Mouse (Mus musculus): ENCODE measurements around the gene Des.

Des gene

DNA sequence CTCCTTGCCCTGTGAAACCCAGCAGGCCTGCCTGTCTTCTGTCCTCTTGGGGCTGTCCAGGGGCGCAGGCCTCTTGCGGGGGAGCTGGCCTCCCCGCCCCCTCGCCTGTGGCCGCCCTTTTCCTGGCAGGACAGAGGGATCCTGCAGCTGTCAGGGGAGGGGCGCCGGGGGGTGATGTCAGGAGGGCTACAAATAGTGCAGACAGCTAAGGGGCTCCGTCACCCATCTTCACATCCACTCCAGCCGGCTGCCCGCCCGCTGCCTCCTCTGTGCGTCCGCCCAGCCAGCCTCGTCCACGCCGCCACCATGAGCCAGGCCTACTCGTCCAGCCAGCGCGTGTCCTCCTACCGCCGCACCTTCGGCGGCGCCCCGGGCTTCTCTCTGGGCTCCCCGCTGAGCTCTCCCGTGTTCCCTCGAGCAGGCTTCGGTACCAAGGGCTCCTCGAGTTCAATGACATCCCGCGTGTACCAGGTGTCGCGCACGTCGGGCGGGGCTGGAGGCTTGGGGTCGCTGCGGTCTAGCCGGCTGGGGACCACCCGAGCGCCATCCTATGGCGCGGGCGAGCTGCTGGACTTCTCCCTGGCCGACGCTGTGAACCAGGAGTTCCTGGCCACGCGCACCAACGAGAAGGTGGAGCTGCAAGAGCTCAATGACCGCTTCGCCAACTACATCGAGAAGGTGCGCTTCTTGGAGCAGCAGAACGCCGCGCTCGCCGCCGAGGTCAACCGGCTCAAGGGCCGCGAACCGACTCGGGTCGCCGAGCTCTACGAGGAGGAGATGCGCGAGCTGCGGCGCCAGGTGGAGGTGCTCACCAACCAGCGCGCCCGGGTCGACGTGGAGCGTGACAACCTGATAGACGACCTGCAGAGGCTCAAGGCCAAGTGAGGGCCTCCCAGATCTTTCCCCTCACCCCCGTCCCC, at the start of gene Des:
Des (plus strand) TSS at position 218 of the 920 bp plus-strand sequence.
- DNase-seq (ENCODE audit: low spot score in 2 of 2): peak in 1 of 2 experiments; percentile 47

DNA sequence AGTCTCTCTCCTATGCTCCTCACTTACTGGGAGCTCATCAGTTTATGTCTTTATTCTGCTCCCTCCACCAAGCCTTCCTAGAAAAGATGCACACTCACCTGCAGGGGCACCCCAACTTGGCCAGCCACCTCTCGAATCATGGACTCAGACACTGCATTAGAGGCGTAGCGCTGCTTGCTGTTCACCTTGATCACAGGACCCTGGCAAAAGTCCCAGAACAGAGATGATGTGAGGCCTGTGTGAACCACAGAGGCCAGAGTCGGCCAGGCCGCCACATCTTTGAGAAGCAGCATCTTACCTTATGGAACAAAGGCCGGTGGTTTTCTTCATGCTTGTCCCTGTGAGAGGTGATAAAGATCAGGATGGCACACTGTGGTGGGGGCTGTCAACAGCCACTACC, 48.4 kb upstream of the Des start:
- DNase-seq (ENCODE audit: low spot score in 2 of 2): no peak

DNA sequence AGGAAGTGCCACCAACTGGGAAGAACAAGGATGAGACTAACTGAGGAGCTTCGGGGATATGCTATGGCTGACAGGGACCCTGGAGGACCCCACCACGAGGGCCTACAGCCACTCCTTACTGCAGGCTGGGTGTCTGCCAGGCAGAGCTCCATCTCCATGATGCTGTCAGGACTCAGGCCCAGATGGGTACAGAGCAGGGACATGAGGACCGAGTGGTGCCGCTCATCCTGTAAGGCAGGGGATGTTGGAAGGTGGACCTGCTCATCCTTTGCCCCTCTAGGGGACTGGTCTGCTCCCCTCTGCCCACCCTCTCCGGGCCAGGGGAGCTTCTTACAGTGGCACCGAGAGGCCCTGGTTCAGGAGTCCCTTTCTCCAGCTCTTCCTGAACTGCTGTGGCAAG, 45.1 kb upstream of the Des start:
- DNase-seq (ENCODE audit: low spot score in 2 of 2): no peak

- no peak for DNase-seq (ENCODE audit: low spot score in 2 of 2)
These were observed 44.4 kb upstream of the Des start for GRCm38 (mm10) chr1:75315456-75316365.

DNA sequence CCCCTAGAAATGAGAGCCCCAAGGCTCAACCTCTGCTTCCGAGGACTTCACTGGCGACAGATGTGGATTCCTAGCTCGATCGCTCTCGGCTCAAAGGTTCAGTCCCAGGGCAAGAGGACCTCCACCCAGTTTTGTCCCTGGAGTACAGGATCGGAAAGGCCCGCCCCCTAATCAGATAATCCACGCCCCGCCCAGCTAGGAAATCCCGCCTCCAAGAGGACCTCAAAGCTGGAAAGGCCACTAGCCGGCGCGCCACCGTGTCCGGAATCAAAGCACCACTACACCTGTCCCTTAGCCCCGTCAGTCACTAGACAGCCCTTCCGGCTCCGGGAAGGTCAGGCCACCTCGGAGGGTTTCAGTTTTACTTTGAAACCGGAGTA, 43.3 kb upstream of the Des start:
- DNase-seq (ENCODE audit: low spot score in 2 of 2): peak; percentile 88 to 92

DNA sequence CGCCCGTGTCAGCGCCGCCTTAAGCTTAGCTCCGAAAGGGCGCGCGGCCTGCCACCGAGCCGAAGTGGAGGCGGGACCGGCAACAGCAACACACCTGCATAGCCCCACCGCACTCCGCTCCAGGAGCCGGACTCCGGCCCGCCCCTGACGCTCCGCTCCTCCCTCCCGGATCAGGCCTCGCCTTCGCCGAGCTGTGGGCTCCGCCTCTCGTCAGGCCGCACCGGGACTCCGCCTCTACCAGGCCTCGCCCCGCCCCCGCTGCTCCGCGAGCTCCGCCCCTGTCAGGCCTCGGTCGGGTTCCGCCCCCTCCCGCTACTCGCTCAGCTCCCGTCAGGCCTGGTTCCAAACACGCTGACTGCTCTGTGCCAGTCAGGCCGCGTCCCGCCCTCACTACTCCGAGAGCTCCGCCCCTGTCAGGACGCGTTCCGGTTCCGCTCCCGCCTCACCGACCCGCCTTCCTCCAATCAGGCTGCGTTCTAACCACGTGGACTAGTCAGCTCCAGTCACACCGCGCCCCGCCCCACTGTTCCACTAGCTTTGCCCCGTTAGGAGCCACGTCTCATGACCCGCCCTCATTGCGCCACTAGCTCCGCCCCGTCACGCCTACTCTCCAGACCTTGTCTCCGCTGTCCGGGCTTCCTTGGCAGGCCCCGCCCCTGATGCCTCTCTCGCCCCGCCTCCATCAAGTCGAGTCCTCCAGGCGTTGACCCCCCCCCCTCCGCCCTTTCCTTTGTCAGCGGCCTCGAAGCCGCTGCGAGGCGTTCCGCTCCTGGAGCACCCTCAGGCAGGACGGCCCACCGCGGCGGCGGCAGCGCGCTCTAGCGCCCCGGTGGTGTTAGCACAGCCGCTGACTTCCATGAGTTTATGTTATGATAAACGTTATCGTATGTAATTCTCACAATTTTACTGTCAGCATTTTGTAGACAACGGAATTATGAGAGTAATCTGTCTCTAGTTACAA, 42.6 kb upstream of the Des start, which contains the start of gene Dnpep:
Dnpep (minus strand) TSS at position 750 of the 961 bp plus-strand sequence.
- peak; percentile 100 for DNase-seq (ENCODE audit: low spot score in 2 of 2)

GRCm38 (mm10) chr1:75318301-75318700, 41.8 kb upstream of the Des start:
- no peak for DNase-seq (ENCODE audit: low spot score in 2 of 2)

- DNase-seq (ENCODE audit: low spot score in 2 of 2): no peak
These were observed 41.4 kb upstream of the Des start for GRCm38 (mm10) chr1:75318736-75319135.

- DNase-seq (ENCODE audit: low spot score in 2 of 2): no peak
These were observed 41.0 kb upstream of the Des start for GRCm38 (mm10) chr1:75319166-75319565.

- DNase-seq (ENCODE audit: low spot score in 2 of 2): no peak
These were observed 32.7 kb upstream of the Des start for GRCm38 (mm10) chr1:75327461-75327860.

- DNase-seq (ENCODE audit: low spot score in 2 of 2): no peak
These were observed 28.9 kb upstream of the Des start for GRCm38 (mm10) chr1:75331271-75331670.

- no peak for DNase-seq (ENCODE audit: low spot score in 2 of 2)
These were observed 23.7 kb upstream of the Des start for GRCm38 (mm10) chr1:75336461-75336860.

DNA sequence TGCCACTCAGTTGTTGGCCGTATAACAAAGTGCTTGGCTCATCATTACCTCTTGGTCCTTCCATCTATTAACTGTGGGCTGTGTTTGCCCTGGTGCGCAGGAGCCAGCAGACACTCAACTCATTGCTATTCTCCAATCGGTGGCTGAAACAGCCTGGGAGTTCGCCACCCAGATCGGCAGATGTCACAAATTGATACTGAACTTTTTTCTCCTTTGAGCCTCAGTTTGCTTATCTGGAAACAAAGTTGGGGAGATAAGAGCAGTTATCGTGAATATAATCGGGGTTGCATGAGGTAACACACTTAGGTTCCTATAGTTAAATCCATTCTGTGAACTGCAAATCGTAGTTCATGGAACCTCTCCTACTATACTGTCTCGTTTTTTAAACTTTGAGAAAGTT, 23.0 kb upstream of the Des start:
- no peak for DNase-seq (ENCODE audit: low spot score in 2 of 2)

DNA sequence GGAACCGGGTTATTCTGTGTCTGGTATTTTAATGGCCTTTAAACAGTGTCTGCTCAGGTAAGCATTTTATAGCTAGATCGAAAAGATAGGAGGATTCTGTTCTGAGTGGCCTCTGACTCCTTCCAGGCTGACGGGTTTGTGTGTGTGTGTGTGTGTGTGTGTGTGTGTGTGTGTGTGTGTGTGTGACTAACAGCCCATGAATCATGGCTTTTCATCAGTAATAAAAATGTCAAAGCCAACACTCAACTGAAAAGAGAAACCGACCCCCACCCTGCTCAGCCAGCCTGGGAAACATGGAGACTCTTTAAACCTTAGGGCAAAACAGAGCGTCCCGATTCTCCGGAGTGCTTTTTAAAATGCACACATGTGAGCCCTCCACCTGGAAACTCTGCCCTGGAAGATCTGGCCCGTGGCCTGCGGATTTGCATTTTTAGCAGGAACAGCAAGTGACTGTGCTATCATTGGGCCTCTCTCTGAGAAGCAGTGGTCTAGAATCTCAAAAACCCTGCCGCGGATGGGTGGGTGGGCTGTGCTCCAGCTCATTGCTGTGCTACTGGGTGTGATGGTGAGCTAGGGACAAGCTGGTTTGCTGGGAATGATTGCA, 21.9 kb upstream of the Des start:
- DNase-seq (ENCODE audit: low spot score in 2 of 2): peak in 1 of 2 experiments; percentile 52

- no peak for DNase-seq (ENCODE audit: low spot score in 2 of 2)
These were observed 20.8 kb upstream of the Des start for GRCm38 (mm10) chr1:75339337-75339736.

DNA sequence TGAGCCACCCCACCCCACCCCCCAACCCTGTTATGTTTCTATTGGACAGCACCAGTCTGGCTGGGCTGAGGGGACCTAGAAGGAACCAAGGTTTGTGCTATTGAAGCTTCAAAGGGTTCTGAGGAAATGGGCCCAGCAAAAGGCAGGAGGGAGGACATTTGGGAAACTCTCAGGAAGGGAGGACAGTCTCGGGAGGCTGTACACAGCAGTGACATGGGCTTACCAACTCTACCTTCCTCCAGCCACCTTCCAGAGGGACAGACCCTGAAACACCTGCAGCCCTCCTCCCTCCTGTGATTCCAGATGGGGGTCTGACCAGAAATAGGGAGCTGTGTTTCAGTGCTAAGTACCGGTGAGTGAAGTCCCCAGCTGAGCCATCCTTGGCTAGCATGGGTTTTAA, 19.6 kb upstream of the Des start:
- DNase-seq (ENCODE audit: low spot score in 2 of 2): no peak

DNA sequence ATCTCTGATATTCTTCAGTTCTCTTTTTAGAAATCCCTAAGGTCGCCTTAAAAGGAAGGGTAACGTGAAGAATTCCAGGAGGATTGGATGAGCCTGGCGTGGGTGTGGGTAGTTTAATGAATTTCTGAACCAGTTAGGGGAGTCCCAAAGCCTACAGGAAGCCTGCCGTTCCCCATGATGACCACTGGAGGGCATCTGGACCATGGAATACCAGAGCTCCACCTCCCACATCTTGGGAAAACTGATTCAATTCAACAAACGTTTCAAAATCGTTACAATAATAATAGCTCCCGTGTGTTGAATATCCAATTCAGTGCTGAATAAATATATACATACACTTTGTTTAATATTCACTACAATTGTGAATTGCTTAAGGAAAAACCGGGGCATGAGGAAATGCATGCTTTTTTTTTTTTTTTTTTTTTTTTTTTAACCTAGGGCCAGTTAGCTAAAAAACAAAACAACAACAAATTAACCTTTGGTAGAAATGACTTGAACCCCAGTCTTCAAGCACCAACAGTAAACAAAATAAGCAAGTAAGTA, 17.2 kb upstream of the Des start:
- DNase-seq (ENCODE audit: low spot score in 2 of 2): peak; percentile 45 to 60

DNA sequence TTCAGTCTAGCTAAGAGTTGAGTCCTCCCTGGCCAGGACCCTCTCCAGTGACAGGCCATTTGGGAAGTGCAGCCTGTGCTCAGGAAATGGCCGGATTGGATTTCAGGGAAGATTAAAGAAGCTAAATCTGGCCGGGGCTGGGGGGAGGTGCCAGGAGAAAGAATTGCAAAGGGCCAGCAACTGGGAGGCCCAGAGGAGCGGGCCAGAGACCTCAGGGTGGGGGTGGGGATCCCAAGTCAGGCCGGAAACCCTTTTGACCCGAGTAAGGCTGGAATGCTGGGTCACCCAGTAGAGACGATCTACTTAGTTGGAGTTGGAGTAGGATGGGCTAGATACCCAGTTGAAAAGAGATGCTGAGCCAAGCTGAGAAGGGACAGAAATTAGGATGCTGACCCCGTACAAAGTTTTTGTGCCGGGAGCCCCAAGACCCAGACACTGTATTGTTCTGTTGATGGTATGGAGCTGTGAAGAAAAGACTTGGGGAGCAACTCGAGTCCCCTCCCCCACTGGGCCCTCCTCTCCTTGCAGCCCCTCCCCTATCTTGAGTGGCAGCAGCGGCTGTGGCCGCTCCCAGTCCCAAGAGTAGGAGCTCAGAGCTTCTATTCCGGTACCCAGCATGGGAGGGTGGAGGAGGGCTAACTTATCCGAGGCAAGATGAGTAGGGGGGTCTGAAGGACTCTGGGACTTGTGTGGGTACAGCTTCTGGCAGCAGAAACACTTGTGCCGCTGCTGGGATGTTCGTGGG, 15.7 kb upstream of the Des start:
- DNase-seq (ENCODE audit: low spot score in 2 of 2): no peak

GRCm38 (mm10) chr1:75345036-75345935, 14.8 kb upstream of the Des start:
- no peak for DNase-seq (ENCODE audit: low spot score in 2 of 2)

Measured in urinary bladder, postnatal 36 days (tissue).